Mouse (Mus musculus) forebrain, postnatal 0 days (tissue): ENCODE results near the gene Timm8a2. TPM values are rescaled to one million over a fixed set of nuclear protein-coding genes. Genes with fewer than 3 reads are reported as not detected.
"Not testable (repeated sequence)": the region's sequence is repeated elsewhere in the genome, so short reads cannot be mapped to it uniquely, and the experiment has no call there.

Source experiments
- ATAC-seq: fragments of 200-750 bp; cut with Nextera tagmentation; 2 replicates; pipeline ENCODE4 v1.8.0; 2017; ENCODE audit warnings: mild to moderate bottlenecking, moderate library complexity
- DNase-seq: peaks from one replicate; pipeline ENCODE4 v3.0.0-alpha.2; 2015
- H3K27ac ChIP-seq: fragments of 300-500 bp; sonication (generic); 2 replicates; pipeline ENCODE4 v1.5.1; 2014; ENCODE audit warnings: low read depth, mild to moderate bottlenecking, antibody characterized with exemption, low read length, moderate library complexity, mixed read lengths
- H3K27me3 ChIP-seq: fragments of 300-500 bp; sonication (generic); 2 replicates; pipeline ENCODE4 v1.6.1; 2014; ENCODE audit warnings: mild to moderate bottlenecking, low read length, mixed read lengths; ENCODE audit not compliant: insufficient read depth
- H3K36me3 ChIP-seq: fragments of 300-500 bp; sonication (generic); 2 replicates; pipeline ENCODE4 v1.6.1; 2014; ENCODE audit warnings: mild to moderate bottlenecking, moderate library complexity; ENCODE audit not compliant: insufficient read depth
- H3K4me1 ChIP-seq: fragments of 300-500 bp; sonication (generic); 2 replicates; pipeline ENCODE4 v1.6.1; 2014; ENCODE audit warnings: antibody characterized with exemption; ENCODE audit not compliant: insufficient read depth
- H3K4me2 ChIP-seq: fragments of 300-500 bp; sonication (generic); 2 replicates; pipeline ENCODE4 v1.6.1; 2014; ENCODE audit warnings: low read depth, mild to moderate bottlenecking, moderate library complexity
- H3K4me3 ChIP-seq: fragments of 300-500 bp; sonication (generic); 2 replicates; pipeline ENCODE4 v1.5.1; 2014; ENCODE audit warnings: low read depth, low read length, mixed read lengths
- H3K9ac ChIP-seq: fragments of 300-500 bp; sonication (generic); 2 replicates; pipeline ENCODE4 v1.6.1; 2014; ENCODE audit warnings: mild to moderate bottlenecking
- H3K9me3 ChIP-seq: fragments of 300-500 bp; sonication (generic); 2 replicates; pipeline ENCODE4 v1.6.1; 2016; ENCODE audit warnings: low read length
- CTCF ChIP-seq: sonication (generic); IDR thresholded peaks from 2 replicates; pipeline ENCODE4 v1.5.1; 2016; ENCODE audit warnings: antibody characterized with exemption, control low read depth, low read depth
- WGBS: fragments of 180-500 bp; shearing (Covaris S2); extraction: QIAGEN DNeasy Blood & Tissue Kit; methylation state at CpG from one replicate; pipeline ENCODE4 v1.1.7; 2014; 5-methylcytosine and 5-hydroxymethylcytosine counted together
- polyA plus RNA-seq: library from polyadenylated mRNA; unstranded; fragments of >200 nt; fragmentation: Nextera tagmentation; extraction: Ambion mirVana; gene quantifications from 2 replicates; pipeline ENCODE4 v1.2.1, GENCODE M21; 2015
- total RNA-seq: library from RNA; depleted of rRNA; stranded (reverse); fragments of >200 nt; gene quantifications from 2 replicates; pipeline ENCODE4 v1.2.3, GENCODE M21; 2014

Timm8a2 gene
- total and polyA plus RNA-seq, 2 experiments from 2014 or later = not detected

DNA sequence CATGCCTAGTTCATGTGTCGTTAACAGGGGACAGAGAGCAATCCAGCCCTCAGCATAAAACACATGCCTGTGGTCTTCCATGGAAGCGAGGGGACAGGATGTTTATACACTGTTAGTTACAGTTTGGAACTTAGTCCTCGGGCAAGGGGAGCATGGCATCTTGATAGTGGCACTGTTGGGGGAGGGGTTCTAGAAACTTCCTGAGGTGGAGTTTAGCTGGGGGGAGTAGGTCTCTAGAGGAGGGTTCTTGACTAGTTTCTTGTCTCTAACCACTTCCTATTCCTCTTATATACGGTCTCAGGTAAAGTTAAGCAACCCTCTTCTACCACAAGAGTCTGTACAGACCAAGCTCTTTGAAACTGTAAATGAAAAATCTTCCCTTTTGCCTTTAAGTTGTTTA is 31.8 kb downstream of the Timm8a2 start:
- H3K4me2 ChIP-seq = no peak overlapping the region
- ATAC-seq (no peak), DNase-seq (no peak)
- no peaks in the 10 kb centered on the region for H3K9me3 ChIP-seq
- no peak overlapping the region for H3K4me3 ChIP-seq
- WGBS = 86% methylated on average over 4 of the region's 4 CpGs
- no peaks in the 10 kb centered on the region for H3K36me3 ChIP-seq
- no peaks in the 10 kb centered on the region for H3K27me3 ChIP-seq
- no peak overlapping the region for H3K27ac ChIP-seq
- TF ChIP-seq CTCF = no peak
- no peak overlapping the region for H3K9ac ChIP-seq
- H3K4me1 ChIP-seq = no peaks in the 10 kb centered on the region

GRCm38 (mm10) chr14:122068036-122068435 is 33.6 kb downstream of the Timm8a2 start:
- H3K27me3 ChIP-seq, DNase-seq, H3K36me3 ChIP-seq, H3K9ac ChIP-seq, ATAC-seq, H3K4me2 ChIP-seq, H3K9me3 ChIP-seq, H3K27ac ChIP-seq, H3K4me1 ChIP-seq, H3K4me3 ChIP-seq: not testable (repeated sequence)
- 38% methylated on average over 3 of the region's 3 CpGs for WGBS

DNA sequence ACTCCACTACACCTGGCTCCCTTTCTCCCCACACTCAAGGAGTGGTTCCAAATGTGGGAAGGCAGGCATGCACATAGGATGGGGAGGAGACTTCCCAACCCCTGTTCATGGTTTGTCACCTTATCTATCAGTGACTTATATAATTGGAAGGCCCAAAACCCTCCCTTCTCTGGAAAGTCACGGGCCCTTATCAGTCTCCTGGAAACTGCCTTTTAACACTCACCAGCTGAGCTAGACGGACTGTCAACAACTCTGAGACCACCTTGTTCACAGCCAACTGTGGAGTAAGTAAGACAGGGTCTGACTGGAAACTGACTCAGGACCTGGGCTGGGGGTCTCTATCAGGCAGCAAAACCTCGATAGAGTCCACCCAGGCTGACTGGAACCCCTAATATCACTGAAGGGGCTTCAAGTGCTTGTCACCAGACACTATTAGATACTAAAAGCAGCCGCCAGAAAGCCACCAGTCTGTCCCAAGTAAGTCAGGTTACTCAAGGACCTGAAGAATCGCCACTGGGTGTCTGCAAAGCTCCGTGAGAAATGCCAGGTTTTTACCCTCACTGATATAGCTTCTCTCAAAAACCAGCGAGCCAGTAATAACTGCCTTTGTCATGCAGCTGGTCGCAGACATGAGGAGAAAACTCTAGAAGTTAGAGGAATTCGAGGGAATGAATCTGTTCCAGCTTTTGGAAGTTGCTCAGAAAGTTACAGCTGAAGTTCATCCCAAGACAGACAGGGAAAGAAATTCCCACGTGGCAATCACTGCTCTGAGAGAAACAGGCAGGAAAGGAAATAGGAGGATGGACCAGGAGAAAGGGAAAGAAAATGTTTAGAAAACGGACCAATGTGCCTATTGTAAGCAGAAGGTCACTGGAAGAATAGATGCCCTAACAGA is 34.6 kb downstream of the Timm8a2 start:
- no peaks in the 10 kb centered on the region for H3K9me3 ChIP-seq
- H3K4me2 ChIP-seq = no peak overlapping the region
- H3K9ac ChIP-seq = no peak overlapping the region
- H3K4me1 ChIP-seq = no peaks in the 10 kb centered on the region
- no peaks in the 10 kb centered on the region for H3K27me3 ChIP-seq
- no peak overlapping the region for H3K27ac ChIP-seq
- no peak for TF ChIP-seq CTCF
- H3K36me3 ChIP-seq = no peaks in the 10 kb centered on the region
- ATAC-seq (no peak), DNase-seq (no peak)
- WGBS = 54% methylated on average over 11 of the region's 11 CpGs
- H3K4me3 ChIP-seq = no peak overlapping the region

DNA sequence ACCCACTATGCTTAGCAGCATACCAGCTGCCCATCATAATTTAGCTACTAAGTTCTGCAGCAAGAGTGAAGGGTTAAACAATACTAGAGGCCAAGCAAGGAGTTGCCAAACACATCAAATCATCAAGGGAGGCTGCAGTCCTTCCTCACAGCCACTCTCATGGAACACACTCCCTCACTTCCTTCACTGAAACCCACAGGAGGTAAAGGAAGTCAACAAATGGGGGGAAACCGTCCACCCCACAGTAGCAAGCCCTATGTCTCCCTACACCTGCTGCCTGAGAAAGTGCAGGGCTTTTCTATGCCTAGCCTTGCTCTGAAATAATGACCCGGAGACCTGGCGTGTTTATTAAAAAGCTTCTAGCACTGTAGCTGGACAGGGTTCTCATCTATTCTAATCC is 35.5 kb downstream of the Timm8a2 start:
- H3K9me3 ChIP-seq = no peaks in the 10 kb centered on the region
- WGBS = 93% methylated on average over 3 of the region's 3 CpGs
- no peak for ATAC-seq
- no peak overlapping the region for H3K9ac ChIP-seq
- no peak overlapping the region for H3K4me2 ChIP-seq
- TF ChIP-seq CTCF = no peak
- no peaks in the 10 kb centered on the region for H3K4me1 ChIP-seq
- H3K27me3 ChIP-seq = no peaks in the 10 kb centered on the region
- DNase-seq = no peak
- no peaks in the 10 kb centered on the region for H3K36me3 ChIP-seq
- no peak overlapping the region for H3K27ac ChIP-seq
- H3K4me3 ChIP-seq = no peak overlapping the region

DNA sequence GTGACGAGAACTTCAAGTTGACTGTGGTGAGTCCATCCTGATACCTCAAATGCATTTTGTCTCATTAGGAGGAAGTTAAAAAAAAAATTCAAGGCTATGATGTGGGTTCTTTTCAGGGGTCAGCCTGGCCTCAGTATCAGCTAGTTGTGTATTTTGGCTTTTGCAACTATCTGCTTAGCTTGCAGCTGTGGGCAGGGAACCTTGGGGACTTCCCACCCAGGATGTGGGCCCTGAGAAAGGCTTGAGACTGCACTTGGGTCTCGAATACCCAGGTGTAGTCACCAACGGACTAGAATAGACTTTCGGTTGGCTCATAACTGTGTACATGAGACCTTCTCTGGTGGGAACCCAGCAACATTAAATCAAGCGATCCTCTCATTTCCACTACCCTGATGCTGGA is 38.9 kb downstream of the Timm8a2 start:
- no peak for TF ChIP-seq CTCF
- no peaks in the 10 kb centered on the region for H3K27me3 ChIP-seq
- no peaks in the 10 kb centered on the region for H3K4me1 ChIP-seq
- DNase-seq (no peak), ATAC-seq (no peak)
- H3K4me3 ChIP-seq = no peak overlapping the region
- WGBS = 93% methylated on average over 5 of the region's 5 CpGs
- no peaks in the 10 kb centered on the region for H3K36me3 ChIP-seq
- no peak overlapping the region for H3K9ac ChIP-seq
- H3K9me3 ChIP-seq = no peaks in the 10 kb centered on the region
- H3K4me2 ChIP-seq = no peak overlapping the region
- H3K27ac ChIP-seq = no peak overlapping the region

GRCm38 (mm10) chr14:122074360-122074759 is 39.9 kb downstream of the Timm8a2 start:
- H3K4me2 ChIP-seq = no peak overlapping the region
- no peaks in the 10 kb centered on the region for H3K4me1 ChIP-seq
- no peaks in the 10 kb centered on the region for H3K9me3 ChIP-seq
- ATAC-seq (no peak), DNase-seq (no peak)
- no peak overlapping the region for H3K4me3 ChIP-seq
- H3K9ac ChIP-seq = no peak overlapping the region
- no peaks in the 10 kb centered on the region for H3K27me3 ChIP-seq
- no peak overlapping the region for H3K27ac ChIP-seq
- WGBS = 70% methylated on average over 10 of the region's 10 CpGs
- no peaks in the 10 kb centered on the region for H3K36me3 ChIP-seq
- no peak for TF ChIP-seq CTCF

- WGBS = 91% methylated on average over 21 of the region's 21 CpGs
- no peak for ATAC-seq
Measured at GRCm38 (mm10) chr14:122075485-122076200, 41.2 kb downstream of the Timm8a2 start.

More at GRCm38 (mm10) chr14:122075485-122076200, 41.2 kb downstream of the Timm8a2 start:
- Histone ChIP-seq H3K4me2 (no peak overlapping the region), H3K9me3 (no peaks in the 10 kb centered on the region), H3K4me1 (no peaks in the 10 kb centered on the region), H3K27ac (no peak overlapping the region), H3K4me3 (no peak overlapping the region), H3K9ac (no peak overlapping the region), H3K36me3 (no peaks in the 10 kb centered on the region), H3K27me3 (no peaks in the 10 kb centered on the region)
- DNase-seq = no peak
- no peak for TF ChIP-seq CTCF
